Mouse (Mus musculus) embryo, embryonic 10.5 days (tissue): ENCODE data around the gene Cyp2c39.
"Not testable (repeated sequence)": the region's sequence is repeated elsewhere in the genome, so short reads cannot be mapped to it uniquely, and the experiment has no call there.

Experiments used
- DNase-seq: peaks from one replicate; pipeline ENCODE4 v3.0.0-alpha.2; 2015; ENCODE audit warnings: low spot score

Gene Cyp2c39

GRCm38 (mm10) chr19:39510534-39510933, at the start of gene Cyp2c39:
Gene Cyp2c39, plus strand, starts transcription at chr19:39510862.
- DNase-seq, result no peak

GRCm38 (mm10) chr19:39462941-39463340, 47.7 kb upstream of the Cyp2c39 start, which contains the start of gene Cyp2c38:
Gene Cyp2c38, minus strand, starts transcription at chr19:39463075.
- DNase-seq, result no peak

GRCm38 (mm10) chr19:39463923-39464322, 46.7 kb upstream of the Cyp2c39 start:
- DNase-seq, result no peak

GRCm38 (mm10) chr19:39483961-39484360, 26.7 kb upstream of the Cyp2c39 start:
- DNase-seq, result not testable (repeated sequence)

- DNase-seq, result no peak
Measured at GRCm38 (mm10) chr19:39506341-39506740, 4.3 kb upstream of the Cyp2c39 start.

- DNase-seq, result no peak
Measured at GRCm38 (mm10) chr19:39509533-39509932, 1.1 kb upstream of the Cyp2c39 start.
